Mouse (Mus musculus) liver, adult 2 months (tissue): ENCODE measurements around the gene Med16. TPM values are rescaled to one million over a fixed set of nuclear protein-coding genes. Genes with fewer than 3 reads are reported as not detected.

ENCODE experiments used
- DNase-seq: peaks from one replicate; pipeline ENCODE4 v3.0.0-alpha.2; 2011; ENCODE audit warnings: low read depth, low spot score; ENCODE audit errors: extremely low read depth
- H3K27ac ChIP-seq: fragments of 200-500 bp; replicated peaks from 2 replicates; pipeline ENCODE4 v1.5.1; 2012; ENCODE audit warnings: low read depth, mild to moderate bottlenecking, control low read depth, inconsistent platforms, low read length; ENCODE audit not compliant: insufficient read depth
- H3K27me3 ChIP-seq: fragments of 200-500 bp; 2 replicates; pipeline ENCODE4 v1.6.1; 2012; ENCODE audit warnings: mild to moderate bottlenecking, moderate library complexity, low read length, inconsistent platforms; ENCODE audit not compliant: control insufficient read depth, insufficient read depth
- H3K36me3 ChIP-seq: fragments of 200-500 bp; 2 replicates; pipeline ENCODE4 v1.6.1; 2012; ENCODE audit warnings: low read length, inconsistent platforms; ENCODE audit not compliant: control insufficient read depth, insufficient read depth
- H3K4me1 ChIP-seq: fragments of 200-500 bp; 2 replicates; pipeline ENCODE4 v1.6.1; 2011; ENCODE audit warnings: low read length; ENCODE audit not compliant: control insufficient read depth, insufficient read depth
- H3K4me3 ChIP-seq: fragments of 200-500 bp; 2 replicates; pipeline ENCODE4 v1.5.1; 2011; ENCODE audit warnings: low read depth, mild to moderate bottlenecking, control low read depth, low read length, moderate library complexity; ENCODE audit not compliant: insufficient read depth
- H3K79me2 ChIP-seq: fragments of 200-500 bp; 2 replicates; pipeline ENCODE4 v1.6.1; 2012; ENCODE audit warnings: inconsistent platforms, mild to moderate bottlenecking, low read length, moderate library complexity; ENCODE audit not compliant: control insufficient read depth, insufficient read depth
- H3K9ac ChIP-seq: fragments of 200-500 bp; 2 replicates; pipeline ENCODE4 v1.6.1; 2012; ENCODE audit warnings: low read depth, mild to moderate bottlenecking, control low read depth, inconsistent platforms, low read length
- CTCF ChIP-seq: fragments of 200-500 bp; IDR thresholded peaks from 2 replicates; pipeline ENCODE4 v1.5.1; 2011; ENCODE audit warnings: low read depth, low read length, control low read depth
- POLR2A ChIP-seq: fragments of 200-500 bp; IDR thresholded peaks from 2 replicates; pipeline ENCODE4 v1.6.1; 2011; ENCODE audit warnings: low read length, control low read depth; ENCODE audit not compliant: insufficient read depth; ENCODE audit errors: extremely low read depth
- WGBS: fragments of 180-500 bp; shearing (Covaris S2); methylation state at CpG from one replicate; pipeline ENCODE4 v1.1.7; 2018; 5-methylcytosine and 5-hydroxymethylcytosine counted together
- polyA plus RNA-seq: library from polyadenylated mRNA; depleted of rRNA; stranded (reverse); fragments of >200 nt; gene quantifications from 2 replicates; pipeline ENCODE4 v1.2.3, GENCODE M21; 2012
- total RNA-seq: library from RNA; depleted of rRNA; stranded (reverse); fragments of >200 nt; gene quantifications from 2 replicates; pipeline ENCODE4 v1.2.3, GENCODE M21; 2014

Gene Med16
- total and polyA plus RNA-seq, 2 experiments: 5.9 to 29.9 TPM

- no peak overlapping the region for H3K4me3 ChIP-seq
- no peaks in the 10 kb centered on the region for H3K36me3 ChIP-seq
- DNase-seq: no peak
- 41% methylated on average over 3 of the region's 3 CpGs for WGBS
- no peak overlapping the region for H3K9ac ChIP-seq
- H3K27me3 ChIP-seq: peaks cover 2% of the 10 kb centered on the region; the same call in 1 of the 2 replicates
- TF ChIP-seq CTCF: no peak
- no peak for TF ChIP-seq POLR2A
- no peak overlapping the region for H3K27ac ChIP-seq
- H3K79me2 ChIP-seq: no peaks in the 10 kb centered on the region
- H3K4me1 ChIP-seq: peaks cover 11% of the 10 kb centered on the region
Observed at GRCm38 (mm10) chr10:79879527-79879926, 29.2 kb downstream of the Med16 start.

- Histone ChIP-seq H3K27me3 (peaks cover 4% of the 10 kb centered on the region; the same call in 1 of the 2 replicates), H3K4me3 (no peak overlapping the region), H3K36me3 (no peaks in the 10 kb centered on the region), H3K79me2 (no peaks in the 10 kb centered on the region), H3K9ac (no peak overlapping the region), H3K4me1 (peaks cover 6% of the 10 kb centered on the region), H3K27ac (peak overlapping the region; percentile 49)
- no peak for TF ChIP-seq POLR2A
- TF ChIP-seq CTCF: no peak
- WGBS: 15% methylated on average over 12 of the region's 12 CpGs
- DNase-seq: peak; percentile 62
Observed at GRCm38 (mm10) chr10:79877757-79878156, 31.0 kb downstream of the Med16 start.

- WGBS: 58% methylated on average over 1 of the region's 1 CpGs
- Histone ChIP-seq H3K4me1 (peaks cover 6% of the 10 kb centered on the region), H3K27ac (no peak overlapping the region)
Observed at GRCm38 (mm10) chr10:79877174-79877573, 31.5 kb downstream of the Med16 start.

GRCm38 (mm10) chr10:79874290-79874862 is 34.3 kb downstream of the Med16 start, which contains the start of the genes Prtn3 and Plppr3:
TSS of gene Prtn3 (plus strand) at chr10:79874476.
TSS of gene Plppr3 (minus strand) at chr10:79874634.
- peaks cover 4% of the 10 kb centered on the region for H3K4me1 ChIP-seq
- no peaks in the 10 kb centered on the region for H3K36me3 ChIP-seq
- DNase-seq: no peak
- no peak within 1 kb of the TSS for H3K27ac ChIP-seq
- no peak for TF ChIP-seq POLR2A
- TF ChIP-seq CTCF: no peak
- H3K9ac ChIP-seq: peak within 1 kb of the TSS; percentile 38; the same call in 1 of the 2 replicates
- H3K79me2 ChIP-seq: no peaks in the 10 kb centered on the region
- WGBS: 4% methylated on average over 52 of the region's 57 CpGs
- peaks cover 4% of the 10 kb centered on the region; the same call in 1 of the 2 replicates for H3K27me3 ChIP-seq
- peak within 1 kb of the TSS; percentile 55; the same call in 1 of the 2 replicates for H3K4me3 ChIP-seq

More at GRCm38 (mm10) chr10:79877174-79877573, 31.5 kb downstream of the Med16 start:
- H3K4me3 ChIP-seq: no peak overlapping the region
- H3K9ac ChIP-seq: no peak overlapping the region
- peaks cover 4% of the 10 kb centered on the region; the same call in 1 of the 2 replicates for H3K27me3 ChIP-seq
- H3K36me3 ChIP-seq: no peaks in the 10 kb centered on the region
- TF ChIP-seq CTCF (no peak), POLR2A (no peak)
- peak; percentile 52 for DNase-seq
- no peaks in the 10 kb centered on the region for H3K79me2 ChIP-seq

GRCm38 (mm10) chr10:79873715-79874289 is 34.9 kb downstream of the Med16 start:
- Histone ChIP-seq H3K4me3 (peak overlapping the region; percentile 55; the same call in 1 of the 2 replicates), H3K4me1 (peaks cover 4% of the 10 kb centered on the region), H3K36me3 (no peaks in the 10 kb centered on the region), H3K27ac (no peak overlapping the region), H3K79me2 (no peaks in the 10 kb centered on the region), H3K9ac (peak overlapping the region; percentile 37; the same call in 1 of the 2 replicates), H3K27me3 (peaks cover 4% of the 10 kb centered on the region; the same call in 1 of the 2 replicates)
- WGBS: 7% methylated on average over 26 of the region's 26 CpGs
- no peak for DNase-seq
- TF ChIP-seq CTCF (no peak), POLR2A (no peak)

GRCm38 (mm10) chr10:79873313-79873712 is 35.4 kb downstream of the Med16 start:
- Histone ChIP-seq H3K27ac (no peak overlapping the region), H3K4me3 (no peak overlapping the region), H3K27me3 (peaks cover 4% of the 10 kb centered on the region; the same call in 1 of the 2 replicates), H3K9ac (no peak overlapping the region), H3K36me3 (no peaks in the 10 kb centered on the region), H3K79me2 (no peaks in the 10 kb centered on the region), H3K4me1 (peaks cover 3% of the 10 kb centered on the region)
- 54% methylated on average over 6 of the region's 6 CpGs for WGBS
- DNase-seq: no peak
- no peak for TF ChIP-seq POLR2A
- TF ChIP-seq CTCF: no peak
